Mouse (Mus musculus) embryonic fibroblast, embryonic 13.5 days (primary cell): Measurements from ENCODE around the gene Grb7.

Experiments used
- CTCF ChIP-seq: IDR thresholded peaks from 2 replicates; pipeline ENCODE4 v1.5.1; 2011; ENCODE audit warnings: mild to moderate bottlenecking, control low read depth, low read length, moderate library complexity, borderline replicate concordance; ENCODE audit not compliant: insufficient read depth
- POLR2A ChIP-seq: IDR thresholded peaks from 2 replicates; pipeline ENCODE4 v1.6.1; 2011; ENCODE audit warnings: low read depth, mild to moderate bottlenecking, control low read depth, low read length, moderate library complexity

DNA sequence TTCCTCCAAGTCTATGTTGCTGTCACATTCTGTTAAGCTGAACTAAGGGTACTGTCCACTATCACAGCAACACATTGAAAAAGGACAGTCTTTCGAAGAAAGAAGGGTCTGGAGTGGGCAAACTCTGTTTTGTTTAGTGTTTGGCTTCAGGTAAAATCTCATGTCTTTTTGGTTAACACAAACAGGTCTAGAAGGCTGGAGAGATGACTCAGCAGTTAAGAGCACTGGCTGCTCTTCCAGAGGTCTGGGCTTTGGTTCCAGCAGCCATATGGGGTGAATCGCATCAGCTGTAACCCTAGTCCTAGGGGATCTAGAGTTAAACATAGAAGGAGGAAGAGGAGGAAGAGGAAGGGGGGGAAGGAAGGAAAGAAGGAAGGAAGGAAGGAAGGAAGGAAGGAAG, 39.6 kb downstream of the Grb7 start:
- no peak for TF ChIP-seq POLR2A
- no peak for TF ChIP-seq CTCF
